Mouse (Mus musculus) heart, embryonic 16.5 days (tissue): ENCODE results near the gene Mfap3. TPM values are rescaled to one million over a fixed set of nuclear protein-coding genes. Genes with fewer than 3 reads are reported as not detected.

Experiments used
- ATAC-seq: fragments of 200-750 bp; cut with Nextera tagmentation; replicated peaks from 2 replicates; pipeline ENCODE4 v1.8.0; 2017; ENCODE audit warnings: moderate number of reproducible peaks; ENCODE audit not compliant: insufficient read depth, low FRiP score; ENCODE audit errors: extremely low read depth
- H3K27ac ChIP-seq: fragments of 300-500 bp; sonication (generic); 2 replicates; pipeline ENCODE4 v1.5.1; 2014; ENCODE audit warnings: mild to moderate bottlenecking, low read length, control low read depth, moderate library complexity
- H3K27me3 ChIP-seq: fragments of 300-500 bp; sonication (generic); 2 replicates; pipeline ENCODE4 v1.6.1; 2014; ENCODE audit warnings: low read length, mixed read lengths; ENCODE audit not compliant: control insufficient read depth, insufficient read depth
- H3K36me3 ChIP-seq: fragments of 300-500 bp; sonication (generic); 2 replicates; pipeline ENCODE4 v1.6.1; 2014; ENCODE audit not compliant: control insufficient read depth, insufficient read depth
- H3K4me1 ChIP-seq: fragments of 300-500 bp; sonication (generic); 2 replicates; pipeline ENCODE4 v1.6.1; 2014; ENCODE audit warnings: low read length, mixed read lengths; ENCODE audit not compliant: control insufficient read depth, insufficient read depth
- H3K4me2 ChIP-seq: fragments of 300-500 bp; sonication (generic); 2 replicates; pipeline ENCODE4 v1.6.1; 2014; ENCODE audit warnings: low read depth, mild to moderate bottlenecking, control low read depth, low read length
- H3K4me3 ChIP-seq: fragments of 300-500 bp; sonication (generic); 2 replicates; pipeline ENCODE4 v1.5.1; 2014; ENCODE audit warnings: mild to moderate bottlenecking, control low read depth, low read length
- H3K9ac ChIP-seq: fragments of 300-500 bp; sonication (generic); 2 replicates; pipeline ENCODE4 v1.6.1; 2014; ENCODE audit warnings: low read length, control low read depth
- H3K9me3 ChIP-seq: fragments of 300-500 bp; sonication (generic); replicated peaks from 2 replicates; pipeline ENCODE4 v1.6.1; 2016; ENCODE audit warnings: low read length; ENCODE audit not compliant: control insufficient read depth
- WGBS: fragments of 180-500 bp; shearing (Covaris S2); extraction: QIAGEN DNeasy Blood & Tissue Kit; methylation state at CpG from one replicate; pipeline ENCODE4 v1.1.7; 2014; 5-methylcytosine and 5-hydroxymethylcytosine counted together
- polyA plus RNA-seq: library from polyadenylated mRNA; unstranded; fragments of >200 nt; fragmentation: Nextera tagmentation; extraction: Ambion mirVana; gene quantifications from 2 replicates; pipeline ENCODE4 v1.2.1, GENCODE M21; 2015

The Mfap3 gene
- polyA plus RNA-seq, result 28.4 and 32.1 TPM in 2 replicates

DNA sequence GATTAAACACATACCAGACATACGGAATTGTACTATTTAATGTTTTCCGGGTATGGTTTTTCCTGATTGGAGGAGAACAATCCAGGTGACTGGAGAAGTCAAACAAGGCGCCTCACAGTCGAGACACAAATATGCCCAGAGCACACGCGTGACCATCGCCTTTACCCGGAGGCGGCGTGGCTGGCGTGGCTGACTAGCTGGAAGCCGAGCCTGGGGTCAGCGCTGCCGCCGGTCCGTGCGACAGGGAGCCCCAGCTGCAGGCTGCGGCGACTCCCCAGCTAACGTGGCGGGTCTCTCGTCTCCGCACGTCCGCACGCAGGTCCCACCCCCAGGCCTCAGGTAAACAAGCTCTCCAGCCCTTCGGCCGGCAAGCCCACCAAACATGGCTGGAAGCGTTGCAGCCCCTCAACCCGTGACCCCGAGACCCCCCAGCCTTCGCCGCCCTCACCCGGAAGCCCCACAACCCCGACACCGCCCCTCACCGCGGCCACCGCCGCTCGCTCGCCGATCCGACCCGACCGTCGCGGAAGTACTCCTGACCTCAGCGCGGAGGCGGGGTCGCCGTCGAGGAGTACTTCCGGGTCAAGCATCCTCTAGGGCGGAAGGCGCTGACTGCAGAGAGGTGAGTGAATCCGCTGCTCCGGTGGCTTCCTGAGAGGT, at the start of gene Mfap3, which contains the start of gene Fam114a2:
TSS of gene Mfap3 (plus strand) at position 574 of the 660 bp plus-strand sequence.
TSS of gene Fam114a2 (minus strand) at position 527 of the 660 bp plus-strand sequence.
- Histone ChIP-seq H3K36me3 (no peaks in the 10 kb centered on the region), H3K27ac (peak within 1 kb of the TSS; percentile 85), H3K9me3 (no peaks in the 10 kb centered on the region), H3K9ac (peak within 1 kb of the TSS; percentile 94), H3K4me1 (peaks cover 13% of the 10 kb centered on the region), H3K4me2 (peak within 1 kb of the TSS; percentile 79), H3K4me3 (peak within 1 kb of the TSS; percentile 99), H3K27me3 (no peaks in the 10 kb centered on the region)
- WGBS, result under 1% methylated on average over 58 of the region's 59 CpGs
- ATAC-seq, result peak; percentile 93

DNA sequence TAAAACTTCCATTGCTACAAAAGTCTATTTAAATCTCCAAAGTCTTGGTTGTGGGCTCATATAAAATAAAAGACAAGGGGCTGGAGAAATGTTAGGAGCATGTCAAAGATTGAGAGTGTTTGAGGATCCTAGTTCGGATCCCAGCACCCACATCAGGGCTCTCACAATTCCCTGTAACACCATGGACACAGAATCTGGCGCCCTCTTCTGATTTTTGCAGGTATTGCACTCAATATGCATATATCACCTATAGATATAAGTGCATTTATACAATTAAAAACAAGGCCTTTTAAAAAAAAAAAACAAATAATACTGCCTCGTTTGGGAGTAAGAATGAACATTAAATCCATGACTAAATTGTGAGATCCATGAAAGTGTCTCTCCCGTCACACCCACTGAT, 49.8 kb upstream of the Mfap3 start:
- H3K27ac ChIP-seq, result no peak overlapping the region
- H3K27me3 ChIP-seq, result no peaks in the 10 kb centered on the region
- WGBS, result 78% methylated on average over 4 of the region's 4 CpGs
- H3K36me3 ChIP-seq, result no peaks in the 10 kb centered on the region
- ATAC-seq, result no peak
- no peak overlapping the region for H3K9ac ChIP-seq
- H3K4me3 ChIP-seq, result no peak overlapping the region
- no peak overlapping the region for H3K4me2 ChIP-seq
- H3K4me1 ChIP-seq, result no peaks in the 10 kb centered on the region
- no peaks in the 10 kb centered on the region for H3K9me3 ChIP-seq

DNA sequence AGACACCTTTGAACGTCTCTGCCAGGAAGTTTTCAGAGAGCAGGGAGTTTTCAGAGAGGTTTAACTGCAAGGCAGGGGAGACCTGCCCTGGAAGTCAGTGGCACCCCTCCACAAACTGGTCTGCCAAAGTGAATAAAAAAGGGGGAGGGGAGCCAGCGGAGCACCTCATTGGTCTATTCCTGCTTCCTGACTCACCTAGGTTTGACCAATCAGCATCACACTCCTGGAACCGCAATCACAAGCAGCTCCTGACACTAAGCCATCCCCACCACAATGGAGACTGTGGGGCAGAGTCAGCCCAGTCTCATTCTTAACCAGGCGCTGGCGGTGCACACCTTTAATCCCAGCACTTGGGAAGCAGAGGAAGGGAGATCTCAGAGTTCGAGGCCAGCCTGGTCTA, 48.4 kb upstream of the Mfap3 start:
- ATAC-seq, result no peak
- H3K9ac ChIP-seq, result no peak overlapping the region
- H3K27me3 ChIP-seq, result no peaks in the 10 kb centered on the region
- H3K4me1 ChIP-seq, result no peaks in the 10 kb centered on the region
- 35% methylated on average over 6 of the region's 6 CpGs for WGBS
- H3K36me3 ChIP-seq, result no peaks in the 10 kb centered on the region
- no peaks in the 10 kb centered on the region for H3K9me3 ChIP-seq
- no peak overlapping the region for H3K4me3 ChIP-seq
- no peak overlapping the region for H3K27ac ChIP-seq
- H3K4me2 ChIP-seq, result no peak overlapping the region

DNA sequence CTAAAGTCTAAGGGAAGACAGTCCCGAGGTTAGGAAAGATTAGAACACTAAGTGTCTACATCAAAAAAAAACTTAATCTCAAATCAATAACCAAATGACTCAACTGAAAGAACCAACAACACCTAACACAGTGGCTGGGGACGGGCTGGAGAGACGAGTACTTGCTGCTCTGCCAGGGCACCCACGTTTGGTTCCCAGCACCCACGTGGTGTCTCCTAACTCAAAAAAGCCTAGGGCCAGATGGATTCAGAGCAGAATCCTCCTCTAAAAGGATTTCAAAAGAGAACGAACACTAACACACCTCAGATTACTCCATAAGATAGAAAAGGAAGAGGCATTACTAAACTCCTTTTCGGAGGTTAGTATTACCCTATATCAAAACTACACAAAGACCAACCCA, 47.5 kb upstream of the Mfap3 start:
- Histone ChIP-seq H3K36me3 (no peaks in the 10 kb centered on the region), H3K4me2 (no peak overlapping the region), H3K9me3 (no peaks in the 10 kb centered on the region), H3K9ac (no peak overlapping the region), H3K4me3 (no peak overlapping the region), H3K27ac (no peak overlapping the region), H3K4me1 (no peaks in the 10 kb centered on the region), H3K27me3 (no peaks in the 10 kb centered on the region)
- 78% methylated on average over 7 of the region's 7 CpGs for WGBS
- no peak for ATAC-seq

DNA sequence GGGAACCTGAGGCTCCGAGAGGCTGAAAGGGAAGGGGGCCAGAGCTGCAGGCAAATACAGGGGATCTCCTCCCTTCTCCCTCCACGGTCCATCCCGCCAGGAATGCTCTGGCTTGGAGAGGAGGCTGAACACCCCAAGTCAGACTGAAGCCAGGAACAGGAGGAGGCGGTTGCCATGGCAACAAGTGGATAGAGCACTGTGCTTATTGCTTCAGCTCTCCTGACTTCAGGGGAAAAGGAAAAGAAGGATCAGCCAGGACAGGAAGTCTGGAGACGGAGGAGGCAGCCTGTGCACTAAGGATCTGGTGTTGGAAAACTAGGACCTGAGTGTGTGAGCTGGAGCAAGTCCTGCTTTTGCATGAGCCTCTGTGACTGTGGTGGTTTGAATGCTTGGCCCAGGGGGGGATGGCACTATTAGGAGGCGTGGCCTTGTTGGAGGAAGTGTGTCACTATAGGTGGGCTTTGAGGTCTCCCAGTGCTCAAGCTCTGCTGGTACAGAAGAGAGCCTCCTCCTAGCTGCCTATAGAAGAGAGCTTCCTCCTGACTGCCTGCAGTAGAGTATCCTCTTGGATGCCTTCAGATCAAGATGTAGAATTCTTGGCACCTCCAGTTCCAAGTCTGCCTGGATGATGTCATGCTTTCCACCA, 44.0 kb upstream of the Mfap3 start:
- Histone ChIP-seq H3K9me3 (0 out of 2 replicates have a peak, but pooled peaks cover 2% of the 10 kb centered on the region), H3K4me3 (no peak overlapping the region), H3K4me2 (no peak overlapping the region), H3K4me1 (no peaks in the 10 kb centered on the region), H3K9ac (no peak overlapping the region), H3K36me3 (peaks cover 6% of the 10 kb centered on the region), H3K27ac (no peak overlapping the region), H3K27me3 (no peaks in the 10 kb centered on the region)
- 69% methylated on average over 6 of the region's 6 CpGs for WGBS
- ATAC-seq, result no peak; the same call in 1 of the 2 replicates

DNA sequence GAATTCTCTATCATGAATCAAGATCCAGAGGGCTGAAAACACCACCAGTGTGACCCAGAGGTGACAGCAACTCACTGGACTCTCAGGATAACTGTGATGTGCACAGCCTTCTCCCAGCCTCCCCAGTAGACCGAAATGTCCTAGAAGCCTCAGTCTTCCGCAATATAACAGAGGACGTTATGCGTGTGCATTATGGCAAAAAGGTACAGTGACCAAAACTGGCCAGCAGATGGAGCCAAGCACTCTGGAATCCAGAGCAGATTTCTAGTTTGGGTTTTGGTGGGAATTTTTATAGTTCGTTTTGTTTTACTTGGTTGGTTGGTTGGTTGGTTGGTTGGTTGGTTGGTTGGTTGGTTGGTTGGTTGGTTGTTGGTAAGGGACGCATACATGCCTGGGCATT, 43.3 kb upstream of the Mfap3 start:
- Histone ChIP-seq H3K4me1 (no peaks in the 10 kb centered on the region), H3K9ac (no peak overlapping the region), H3K27ac (no peak overlapping the region), H3K4me3 (no peak overlapping the region), H3K4me2 (no peak overlapping the region), H3K36me3 (peaks cover 6% of the 10 kb centered on the region), H3K27me3 (no peaks in the 10 kb centered on the region), H3K9me3 (0 out of 2 replicates have a peak, but pooled peaks cover 2% of the 10 kb centered on the region)
- no peak for ATAC-seq
- 43% methylated on average over 6 of the region's 6 CpGs for WGBS

DNA sequence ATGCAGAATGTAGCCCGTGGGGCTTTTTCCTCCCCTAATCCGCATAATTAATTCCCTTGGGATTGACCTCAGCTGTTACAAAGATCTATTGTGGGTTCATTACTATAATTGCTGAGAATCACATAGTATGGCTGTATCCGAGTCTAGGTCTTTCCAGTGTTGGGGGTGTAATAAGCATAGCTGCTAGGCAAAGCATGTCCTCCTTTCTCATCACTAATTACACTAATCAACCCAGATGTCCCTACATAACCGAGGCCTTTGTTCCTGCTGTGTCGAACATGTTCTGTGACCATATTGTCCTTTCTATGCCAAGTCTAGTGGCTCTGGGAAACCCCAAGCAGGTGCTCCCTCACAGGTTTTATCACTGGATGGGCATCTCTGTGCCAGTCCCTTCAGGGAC, 40.4 kb upstream of the Mfap3 start:
- H3K4me1 ChIP-seq, result no peaks in the 10 kb centered on the region
- H3K9ac ChIP-seq, result no peak overlapping the region
- ATAC-seq, result no peak

DNA sequence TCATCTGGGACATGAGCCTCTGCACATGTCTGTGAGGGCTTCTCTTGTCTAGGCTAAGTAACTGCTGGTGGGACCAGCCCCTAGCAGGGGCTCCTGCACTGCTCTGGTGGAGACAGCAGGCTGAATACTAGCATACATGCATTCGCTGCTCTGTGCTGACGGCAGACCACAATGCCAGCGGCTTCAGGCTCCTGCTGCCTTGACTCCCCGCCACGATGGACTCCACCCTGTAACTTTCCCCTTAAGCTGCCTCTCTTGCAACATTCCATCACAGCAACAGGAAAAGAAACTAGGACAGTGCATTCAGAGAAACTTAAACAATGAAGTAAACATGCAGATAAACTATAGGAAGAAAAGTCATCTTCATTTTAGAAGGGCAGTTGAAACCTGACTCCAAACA, 30.0 kb upstream of the Mfap3 start:
- Histone ChIP-seq H3K27me3 (no peaks in the 10 kb centered on the region), H3K4me2 (no peak overlapping the region), H3K36me3 (peaks cover 54% of the 10 kb centered on the region), H3K27ac (no peak overlapping the region), H3K4me1 (no peaks in the 10 kb centered on the region), H3K9ac (no peak overlapping the region), H3K4me3 (no peak overlapping the region), H3K9me3 (no peaks in the 10 kb centered on the region)
- no peak for ATAC-seq
- WGBS, result 59% methylated on average over 5 of the region's 5 CpGs

More for the DNA sequence above, 40.4 kb upstream of the Mfap3 start:
- Histone ChIP-seq H3K36me3 (peaks cover 25% of the 10 kb centered on the region), H3K4me2 (no peak overlapping the region), H3K27ac (no peak overlapping the region), H3K9me3 (0 out of 2 replicates have a peak, but pooled peaks cover 2% of the 10 kb centered on the region), H3K27me3 (no peaks in the 10 kb centered on the region), H3K4me3 (no peak overlapping the region)
- 96% methylated on average over 5 of the region's 5 CpGs for WGBS

DNA sequence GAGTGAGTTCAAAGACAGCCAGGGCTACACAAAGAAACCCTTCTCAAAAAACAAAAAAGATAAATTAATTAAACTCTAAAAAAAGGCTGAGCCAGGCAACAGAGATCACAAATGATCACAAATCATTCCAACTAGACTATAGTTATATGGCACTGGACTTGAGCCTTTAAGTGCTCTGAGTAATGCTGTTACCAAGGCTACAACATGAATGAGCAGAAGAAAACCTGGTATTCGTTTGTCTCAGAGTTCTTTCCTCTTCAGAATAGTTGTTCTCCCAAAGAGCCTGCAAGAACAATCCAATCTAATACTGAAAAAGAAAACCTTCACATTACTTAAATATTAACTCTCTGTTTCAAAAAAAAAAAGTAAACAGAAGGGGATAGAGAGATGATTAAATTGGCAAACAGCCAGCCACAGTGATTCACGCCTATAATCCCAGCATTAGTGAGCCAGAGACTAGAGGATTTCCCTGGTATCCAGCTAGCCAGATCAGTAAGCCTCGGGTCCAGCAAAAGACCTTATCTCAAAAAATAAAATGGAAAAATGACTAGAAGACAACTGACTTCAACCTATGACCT, 21.9 kb upstream of the Mfap3 start:
- no peaks in the 10 kb centered on the region for H3K4me1 ChIP-seq
- no peak overlapping the region for H3K4me2 ChIP-seq
- H3K27me3 ChIP-seq, result no peaks in the 10 kb centered on the region
- no peak overlapping the region for H3K4me3 ChIP-seq
- ATAC-seq, result no peak
- no peak overlapping the region for H3K9ac ChIP-seq
- WGBS, result 70% methylated on average over 3 of the region's 3 CpGs
- H3K9me3 ChIP-seq, result no peaks in the 10 kb centered on the region
- H3K36me3 ChIP-seq, result peaks cover 57% of the 10 kb centered on the region
- no peak overlapping the region for H3K27ac ChIP-seq
